Mouse (Mus musculus) limb, embryonic 15.5 days (tissue): ENCODE measurements around the gene Gjd2. TPM values are rescaled to one million over a fixed set of nuclear protein-coding genes. Genes with fewer than 3 reads are reported as not detected.

Experiments used
- ATAC-seq: fragments of 200-750 bp; cut with Nextera tagmentation; 2 replicates; pipeline ENCODE4 v1.8.0; 2017; ENCODE audit warnings: low read depth, moderate TSS enrichment; ENCODE audit not compliant: insufficient number of reproducible peaks, low FRiP score, low TSS enrichment
- H3K27ac ChIP-seq: fragments of 300-500 bp; sonication (generic); 2 replicates; pipeline ENCODE4 v1.5.1; 2015; ENCODE audit warnings: moderate library complexity, mild to moderate bottlenecking, inconsistent platforms
- H3K27me3 ChIP-seq: fragments of 300-500 bp; sonication (generic); 2 replicates; pipeline ENCODE4 v1.6.1; 2015; ENCODE audit warnings: inconsistent platforms
- H3K36me3 ChIP-seq: fragments of 300-500 bp; sonication (generic); 2 replicates; pipeline ENCODE4 v1.6.1; 2015; ENCODE audit warnings: inconsistent platforms
- H3K4me1 ChIP-seq: fragments of 300-500 bp; sonication (generic); 2 replicates; pipeline ENCODE4 v1.6.1; 2015; ENCODE audit warnings: inconsistent platforms
- H3K4me2 ChIP-seq: fragments of 300-500 bp; sonication (generic); 2 replicates; pipeline ENCODE4 v1.6.1; 2015; ENCODE audit warnings: mild to moderate bottlenecking, inconsistent platforms
- H3K4me3 ChIP-seq: fragments of 300-500 bp; sonication (generic); 2 replicates; pipeline ENCODE4 v1.5.1; 2015; ENCODE audit warnings: mild to moderate bottlenecking, inconsistent platforms
- H3K9ac ChIP-seq: fragments of 300-500 bp; sonication (generic); 2 replicates; pipeline ENCODE4 v1.6.1; 2015; ENCODE audit warnings: inconsistent platforms
- H3K9me3 ChIP-seq: fragments of 300-500 bp; sonication (generic); 2 replicates; pipeline ENCODE4 v1.6.1; 2016; ENCODE audit warnings: inconsistent platforms
- WGBS: fragments of 180-500 bp; shearing (Covaris S2); methylation state at CpG from one replicate; pipeline ENCODE4 v1.1.7; 2015; 5-methylcytosine and 5-hydroxymethylcytosine counted together
- polyA plus RNA-seq: library from polyadenylated mRNA; unstranded; fragments of >200 nt; fragmentation: Nextera tagmentation; extraction: Ambion mirVana; gene quantifications from 2 replicates; pipeline ENCODE4 v1.2.1, GENCODE M21; 2015

The Gjd2 gene
- polyA plus RNA-seq, 1 experiment from 2014 or later = 0.17 TPM

- Histone ChIP-seq H3K9me3 (no peaks in the 10 kb centered on the region), H3K27ac (no peak overlapping the region), H3K27me3 (no peaks in the 10 kb centered on the region), H3K36me3 (no peaks in the 10 kb centered on the region), H3K4me1 (peaks cover 4% of the 10 kb centered on the region; the same call in 1 of the 2 replicates), H3K4me3 (no peak overlapping the region), H3K4me2 (no peak overlapping the region), H3K9ac (no peak overlapping the region)
- no peak for ATAC-seq
- WGBS = 35% methylated on average over 5 of the region's 5 CpGs
Measured at GRCm38 (mm10) chr2:114047960-114048611, 34.7 kb upstream of the Gjd2 start.

DNA sequence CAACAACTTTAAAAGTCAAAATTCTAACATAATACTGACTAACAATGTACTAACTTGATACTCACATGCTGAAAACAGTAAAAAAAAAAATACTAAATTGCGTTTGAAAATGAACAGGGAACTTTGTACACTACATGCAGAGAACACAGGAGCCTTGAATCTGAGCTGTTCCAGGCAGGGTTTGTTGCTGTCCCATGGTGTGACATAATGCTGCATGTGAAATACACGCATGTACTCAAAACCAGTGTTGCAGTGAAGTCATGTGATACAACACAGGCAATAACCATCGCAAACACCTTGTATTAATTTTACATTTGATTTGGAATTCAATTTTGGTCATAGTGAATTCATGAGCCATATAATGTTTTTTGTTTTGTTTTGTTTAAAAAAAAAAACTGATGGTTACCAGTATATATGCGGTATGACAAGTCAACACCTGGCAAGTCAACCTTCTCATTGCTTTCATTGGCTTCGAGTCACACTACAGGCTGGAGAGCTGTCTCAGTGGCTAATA is 32.8 kb upstream of the Gjd2 start:
- H3K36me3 ChIP-seq = no peaks in the 10 kb centered on the region
- no peak overlapping the region for H3K9ac ChIP-seq
- H3K27me3 ChIP-seq = no peaks in the 10 kb centered on the region
- H3K4me3 ChIP-seq = no peak overlapping the region
- H3K4me2 ChIP-seq = no peak overlapping the region
- WGBS = 91% methylated on average over 5 of the region's 5 CpGs
- no peak for ATAC-seq
- no peaks in the 10 kb centered on the region for H3K9me3 ChIP-seq
- H3K4me1 ChIP-seq = 0 out of 2 replicates have a peak, but pooled peaks cover 4% of the 10 kb centered on the region
- H3K27ac ChIP-seq = no peak overlapping the region

GRCm38 (mm10) chr2:114037926-114038325 is 24.5 kb upstream of the Gjd2 start:
- no peak overlapping the region for H3K27ac ChIP-seq
- no peaks in the 10 kb centered on the region for H3K27me3 ChIP-seq
- no peak overlapping the region for H3K9ac ChIP-seq
- WGBS = 68% methylated on average over 2 of the region's 2 CpGs
- H3K9me3 ChIP-seq = no peaks in the 10 kb centered on the region
- no peaks in the 10 kb centered on the region for H3K4me1 ChIP-seq
- H3K4me3 ChIP-seq = no peak overlapping the region
- H3K4me2 ChIP-seq = no peak overlapping the region
- ATAC-seq = no peak
- no peaks in the 10 kb centered on the region for H3K36me3 ChIP-seq

GRCm38 (mm10) chr2:114032259-114032658 is 18.8 kb upstream of the Gjd2 start:
- Histone ChIP-seq H3K4me3 (no peak overlapping the region), H3K9ac (no peak overlapping the region), H3K4me2 (no peak overlapping the region), H3K27me3 (0 out of 2 replicates have a peak, but pooled peaks cover 2% of the 10 kb centered on the region), H3K36me3 (no peaks in the 10 kb centered on the region), H3K27ac (no peak overlapping the region), H3K4me1 (no peaks in the 10 kb centered on the region), H3K9me3 (no peaks in the 10 kb centered on the region)
- ATAC-seq = no peak
- 40% methylated on average over 2 of the region's 2 CpGs for WGBS

GRCm38 (mm10) chr2:114023383-114023782 is 10.0 kb upstream of the Gjd2 start:
- no peak for ATAC-seq
- 88% methylated on average over 6 of the region's 6 CpGs for WGBS
- Histone ChIP-seq H3K4me2 (no peak overlapping the region), H3K9me3 (no peaks in the 10 kb centered on the region), H3K27ac (no peak overlapping the region), H3K4me3 (no peak overlapping the region), H3K27me3 (peaks cover 7% of the 10 kb centered on the region; the same call in 1 of the 2 replicates), H3K4me1 (no peaks in the 10 kb centered on the region; the same call in 1 of the 2 replicates), H3K36me3 (no peaks in the 10 kb centered on the region), H3K9ac (no peak overlapping the region)

DNA sequence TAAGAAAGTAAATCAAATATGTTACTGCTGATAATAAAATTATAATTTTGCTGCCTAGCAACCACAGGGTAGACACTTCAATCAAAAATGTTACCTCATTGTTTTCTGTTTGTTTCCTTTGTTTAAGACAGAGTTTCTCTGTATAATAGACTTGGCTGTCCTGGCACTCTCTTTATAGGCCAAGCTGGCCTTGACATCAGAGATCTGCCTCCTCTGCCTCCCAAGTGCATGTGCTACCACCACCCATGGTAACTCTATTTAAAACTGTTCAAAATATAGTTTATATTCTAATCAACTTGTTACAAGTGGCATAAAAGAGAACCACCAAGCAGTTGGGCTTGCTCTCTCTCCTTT is 6.8 kb upstream of the Gjd2 start:
- Histone ChIP-seq H3K27ac (no peak overlapping the region), H3K4me3 (no peak overlapping the region), H3K4me2 (no peak overlapping the region), H3K4me1 (no peaks in the 10 kb centered on the region; the same call in 1 of the 2 replicates), H3K36me3 (no peaks in the 10 kb centered on the region), H3K27me3 (peaks cover 31% of the 10 kb centered on the region), H3K9ac (no peak overlapping the region), H3K9me3 (no peaks in the 10 kb centered on the region)
- no peak for ATAC-seq

GRCm38 (mm10) chr2:114019474-114020209 is 6.2 kb upstream of the Gjd2 start:
- Histone ChIP-seq H3K4me2 (no peak overlapping the region), H3K27me3 (peaks cover 37% of the 10 kb centered on the region), H3K36me3 (no peaks in the 10 kb centered on the region), H3K9me3 (no peaks in the 10 kb centered on the region), H3K4me1 (no peaks in the 10 kb centered on the region; the same call in 1 of the 2 replicates), H3K9ac (no peak overlapping the region), H3K4me3 (no peak overlapping the region), H3K27ac (no peak overlapping the region)
- 44% methylated on average over 11 of the region's 11 CpGs for WGBS
- ATAC-seq = no peak

DNA sequence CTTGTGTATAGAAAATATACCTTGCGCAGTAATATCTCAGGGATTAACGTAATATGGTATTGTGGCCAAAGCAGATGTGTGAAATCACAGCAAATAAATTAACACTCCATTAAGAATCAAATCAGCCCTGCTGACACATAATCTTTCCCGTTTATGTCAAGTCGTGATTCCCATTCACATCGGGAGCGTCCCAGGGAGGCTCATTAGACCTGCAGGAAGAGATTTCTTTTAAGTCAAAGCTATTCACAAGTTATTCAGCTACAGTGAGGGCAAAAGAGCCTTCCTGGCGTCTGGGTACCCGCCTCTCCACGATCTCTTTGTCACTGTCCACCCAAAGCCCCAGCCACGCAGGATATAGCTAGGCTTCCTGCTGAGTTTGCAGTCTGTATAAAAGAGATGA is 4.7 kb upstream of the Gjd2 start:
- H3K27me3 ChIP-seq = peaks cover 52% of the 10 kb centered on the region
- 31% methylated on average over 10 of the region's 10 CpGs for WGBS
- no peak overlapping the region for H3K27ac ChIP-seq
- no peak overlapping the region for H3K4me2 ChIP-seq
- peaks cover 9% of the 10 kb centered on the region for H3K4me1 ChIP-seq
- no peak overlapping the region for H3K4me3 ChIP-seq
- H3K9me3 ChIP-seq = no peaks in the 10 kb centered on the region
- no peak overlapping the region for H3K9ac ChIP-seq
- H3K36me3 ChIP-seq = no peaks in the 10 kb centered on the region
- ATAC-seq = no peak

GRCm38 (mm10) chr2:114014839-114015238 is 1.4 kb upstream of the Gjd2 start:
- no peak overlapping the region for H3K4me3 ChIP-seq
- no peak overlapping the region for H3K9ac ChIP-seq
- H3K4me2 ChIP-seq = no peak overlapping the region
- no peak overlapping the region for H3K27ac ChIP-seq
- H3K4me1 ChIP-seq = peaks cover 12% of the 10 kb centered on the region
- H3K27me3 ChIP-seq = peaks cover 77% of the 10 kb centered on the region
- ATAC-seq = no peak
- WGBS = 76% methylated on average over 6 of the region's 6 CpGs
- no peaks in the 10 kb centered on the region for H3K36me3 ChIP-seq
- H3K9me3 ChIP-seq = no peaks in the 10 kb centered on the region

GRCm38 (mm10) chr2:114013846-114014245 is 427 bp upstream of the Gjd2 start:
- Histone ChIP-seq H3K4me1 (peaks cover 12% of the 10 kb centered on the region), H3K27me3 (peaks cover 77% of the 10 kb centered on the region), H3K9ac (no peak overlapping the region), H3K4me2 (peak overlapping the region; percentile 53), H3K27ac (no peak overlapping the region), H3K4me3 (peak overlapping the region; percentile 33), H3K9me3 (no peaks in the 10 kb centered on the region), H3K36me3 (no peaks in the 10 kb centered on the region)
- no peak for ATAC-seq
- 3% methylated on average over 13 of the region's 13 CpGs for WGBS

DNA sequence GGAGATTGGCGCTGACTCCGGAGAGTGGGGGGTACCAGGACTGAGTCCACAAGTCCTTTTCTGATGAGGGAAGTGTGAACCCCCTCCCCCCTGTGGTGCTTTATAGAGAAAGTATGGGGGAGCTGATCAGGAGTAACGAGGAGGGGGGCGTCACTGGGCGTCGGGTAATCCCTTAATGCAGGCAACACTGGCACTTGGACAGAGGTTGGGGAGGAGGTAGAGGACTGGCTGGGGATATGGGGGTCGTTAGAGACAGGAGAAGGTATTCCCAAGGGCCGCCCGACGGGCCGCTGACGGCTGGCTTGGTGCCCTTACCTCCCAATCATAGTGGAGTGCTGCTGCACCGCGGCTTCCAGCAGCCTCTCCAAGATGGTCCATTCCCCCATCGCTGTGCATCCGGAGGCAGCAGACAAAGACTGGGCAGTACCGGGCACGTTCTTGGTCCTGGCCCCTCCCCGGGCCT is 639 bp downstream of the Gjd2 start:
- Histone ChIP-seq H3K9ac (no peak overlapping the region), H3K4me3 (peak overlapping the region; percentile 33; the same call in 1 of the 2 replicates), H3K4me2 (peak overlapping the region; percentile 53), H3K27ac (no peak overlapping the region), H3K36me3 (no peaks in the 10 kb centered on the region), H3K4me1 (peaks cover 12% of the 10 kb centered on the region), H3K9me3 (no peaks in the 10 kb centered on the region), H3K27me3 (peaks cover 66% of the 10 kb centered on the region)
- WGBS = 4% methylated on average over 19 of the region's 19 CpGs
- no peak for ATAC-seq

- Histone ChIP-seq H3K4me1 (peaks cover 12% of the 10 kb centered on the region), H3K9me3 (no peaks in the 10 kb centered on the region), H3K36me3 (no peaks in the 10 kb centered on the region), H3K27ac (no peak overlapping the region), H3K4me2 (no peak overlapping the region), H3K27me3 (peaks cover 58% of the 10 kb centered on the region), H3K4me3 (no peak overlapping the region), H3K9ac (no peak overlapping the region)
- 46% methylated on average over 4 of the region's 4 CpGs for WGBS
- no peak for ATAC-seq
Measured at GRCm38 (mm10) chr2:114011838-114012237, 1.6 kb downstream of the Gjd2 start.
